Mouse (Mus musculus) neural tube, embryonic 13.5 days (tissue): ENCODE measurements around the gene Gm5286. TPM values are rescaled to one million over a fixed set of nuclear protein-coding genes. Genes with fewer than 3 reads are reported as not detected.
"Not testable (repeated sequence)": the region's sequence is repeated elsewhere in the genome, so short reads cannot be mapped to it uniquely, and the experiment has no call there.

Source experiments
- ATAC-seq: fragments of 200-750 bp; cut with Nextera tagmentation; 2 replicates; pipeline ENCODE4 v1.8.0; 2017; ENCODE audit warnings: low read depth, mild to moderate bottlenecking, moderate TSS enrichment, moderate library complexity
- H3K27ac ChIP-seq: fragments of 300-500 bp; sonication (generic); replicated peaks from 2 replicates; pipeline ENCODE4 v1.5.1; 2015; ENCODE audit warnings: moderate library complexity, mild to moderate bottlenecking, inconsistent platforms
- H3K27me3 ChIP-seq: fragments of 300-500 bp; sonication (generic); 2 replicates; pipeline ENCODE4 v1.6.1; 2015; ENCODE audit warnings: mild to moderate bottlenecking, inconsistent platforms
- H3K36me3 ChIP-seq: fragments of 300-500 bp; sonication (generic); 2 replicates; pipeline ENCODE4 v1.6.1; 2015; ENCODE audit warnings: mild to moderate bottlenecking, inconsistent platforms
- H3K4me1 ChIP-seq: fragments of 300-500 bp; sonication (generic); replicated peaks from 2 replicates; pipeline ENCODE4 v1.6.1; 2015; ENCODE audit warnings: inconsistent platforms
- H3K4me2 ChIP-seq: fragments of 300-500 bp; sonication (generic); 2 replicates; pipeline ENCODE4 v1.6.1; 2015; ENCODE audit warnings: inconsistent platforms, mild to moderate bottlenecking, moderate library complexity
- H3K4me3 ChIP-seq: fragments of 300-500 bp; sonication (generic); 2 replicates; pipeline ENCODE4 v1.5.1; 2015; ENCODE audit warnings: mild to moderate bottlenecking, inconsistent platforms
- H3K9ac ChIP-seq: fragments of 300-500 bp; sonication (generic); 2 replicates; pipeline ENCODE4 v1.6.1; 2015; ENCODE audit warnings: moderate library complexity, mild to moderate bottlenecking, inconsistent platforms
- H3K9me3 ChIP-seq: fragments of 300-500 bp; sonication (generic); 2 replicates; pipeline ENCODE4 v1.6.1; 2016; ENCODE audit warnings: inconsistent platforms
- WGBS: fragments of 180-500 bp; shearing (Covaris S2); methylation state at CpG from one replicate; pipeline ENCODE4 v1.1.7; 2015; 5-methylcytosine and 5-hydroxymethylcytosine counted together
- polyA plus RNA-seq: library from polyadenylated mRNA; unstranded; fragments of >200 nt; fragmentation: Nextera tagmentation; extraction: Ambion mirVana; gene quantifications from 2 replicates; pipeline ENCODE4 v1.2.1, GENCODE M21; 2015

The Gm5286 gene
- polyA plus RNA-seq: not detected in 2 replicates

- H3K4me1 ChIP-seq, H3K4me3 ChIP-seq, H3K4me2 ChIP-seq, H3K9me3 ChIP-seq, H3K27ac ChIP-seq, ATAC-seq, H3K27me3 ChIP-seq, H3K36me3 ChIP-seq, H3K9ac ChIP-seq: not testable (repeated sequence)
- WGBS: 80% methylated on average over 3 of the region's 4 CpGs
Measured at GRCm38 (mm10) chr3:94196414-94196813, at the start of gene Gm5286. Gene Gm5286 (plus strand): TSS chr3:94196714.

- not testable (repeated sequence) for H3K27ac ChIP-seq, H3K4me2 ChIP-seq, H3K36me3 ChIP-seq, H3K9me3 ChIP-seq, ATAC-seq, H3K27me3 ChIP-seq, H3K9ac ChIP-seq, H3K4me3 ChIP-seq, H3K4me1 ChIP-seq
Measured at GRCm38 (mm10) chr3:94167351-94167750, 29.2 kb upstream of the Gm5286 start.

- not testable (repeated sequence) for H3K4me1 ChIP-seq, H3K9ac ChIP-seq, H3K27ac ChIP-seq, H3K9me3 ChIP-seq, H3K4me3 ChIP-seq, H3K27me3 ChIP-seq, H3K4me2 ChIP-seq, H3K36me3 ChIP-seq, ATAC-seq
- WGBS: 94% methylated on average over 1 of the region's 1 CpGs
Measured at GRCm38 (mm10) chr3:94178093-94178492, 18.4 kb upstream of the Gm5286 start, which contains the start of gene Gm10696. Gene Gm10696 (minus strand): TSS chr3:94178193.

Other genes starting within 250 kb of the Gm5286 start
- gene Tdpoz5, start 235.4 kb upstream of the Gm5286 start, polyA plus RNA-seq: not detected in 2 replicates
- not detected in 2 replicates for gene Gm9125, start 141.8 kb upstream of the Gm5286 start, polyA plus RNA-seq
- not detected in 2 replicates for gene Gm10697, start 124.1 kb upstream of the Gm5286 start, polyA plus RNA-seq
- gene Gm10696, start 18.5 kb upstream of the Gm5286 start, polyA plus RNA-seq: not detected in 2 replicates
- not detected in 2 replicates for gene Gm4778, start 67.3 kb downstream of the Gm5286 start, polyA plus RNA-seq
- 39.0 and 49.2 TPM in 2 replicates for gene Them4, start 113.4 kb downstream of the Gm5286 start, polyA plus RNA-seq
- gene Them5, start 145.4 kb downstream of the Gm5286 start, polyA plus RNA-seq: 0.30 TPM in 1 of 2 replicates, not detected in the other
- 2.2 TPM in 2 replicates for gene C2cd4d, start 165.7 kb downstream of the Gm5286 start, polyA plus RNA-seq
- gene Rorc, start 176.1 kb downstream of the Gm5286 start, polyA plus RNA-seq: 0.33 and 0.36 TPM in 2 replicates
- gene Lingo4, start 201.8 kb downstream of the Gm5286 start, polyA plus RNA-seq: 0.70 and 1.0 TPM in 2 replicates
- 51.0 and 51.9 TPM in 2 replicates for gene Tdrkh, start 216.6 kb downstream of the Gm5286 start, polyA plus RNA-seq
- gene Mrpl9, start 246.6 kb downstream of the Gm5286 start, polyA plus RNA-seq: 58.6 and 62.2 TPM in 2 replicates
- 0.88 and 1.4 TPM in 2 replicates for gene Oaz3, start 247.2 kb downstream of the Gm5286 start, polyA plus RNA-seq